Mouse (Mus musculus) right cerebral cortex, postnatal 36 days (tissue): ENCODE measurements at regions not wholly inside any gene's neighbourhood (a gene's known extent, or its start where the extent isn't known, plus 50 kb on each side); places are given as distances from the start of the nearest gene placed in this dataset.

ENCODE experiments used
- DNase-seq, 2 experiments: peaks; one replicate each; pipeline ENCODE4 v3.0.0; 2022; ENCODE audit warnings: low spot score in 2 of 2, mixed read lengths in 1 of 2

GRCm38 (mm10) chr12:68879425-68879824, 279.6 kb downstream of the Rps29 start:
- no peak for DNase-seq

- no peak for DNase-seq
Observed at GRCm38 (mm10) chr12:68871259-68871658, 287.7 kb downstream of the Rps29 start.

DNA sequence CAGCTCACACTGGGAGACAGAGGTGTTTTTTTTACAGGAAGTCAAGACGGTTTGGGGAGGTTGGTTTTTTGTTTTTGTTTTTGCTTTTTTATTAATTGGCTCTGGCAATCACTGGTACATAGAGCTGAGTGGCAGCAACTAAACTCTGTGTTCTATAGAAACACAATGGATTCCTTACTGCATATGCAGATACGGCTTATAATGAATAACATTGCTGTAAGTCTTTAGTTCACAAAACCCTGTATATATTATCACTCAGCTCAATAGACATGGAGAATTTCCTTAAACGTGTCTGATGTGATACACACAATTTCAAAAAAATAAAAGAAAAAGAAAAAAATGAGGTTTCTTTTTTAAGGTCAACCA, 296.0 kb downstream of the Rps29 start:
- DNase-seq, result no peak

DNA sequence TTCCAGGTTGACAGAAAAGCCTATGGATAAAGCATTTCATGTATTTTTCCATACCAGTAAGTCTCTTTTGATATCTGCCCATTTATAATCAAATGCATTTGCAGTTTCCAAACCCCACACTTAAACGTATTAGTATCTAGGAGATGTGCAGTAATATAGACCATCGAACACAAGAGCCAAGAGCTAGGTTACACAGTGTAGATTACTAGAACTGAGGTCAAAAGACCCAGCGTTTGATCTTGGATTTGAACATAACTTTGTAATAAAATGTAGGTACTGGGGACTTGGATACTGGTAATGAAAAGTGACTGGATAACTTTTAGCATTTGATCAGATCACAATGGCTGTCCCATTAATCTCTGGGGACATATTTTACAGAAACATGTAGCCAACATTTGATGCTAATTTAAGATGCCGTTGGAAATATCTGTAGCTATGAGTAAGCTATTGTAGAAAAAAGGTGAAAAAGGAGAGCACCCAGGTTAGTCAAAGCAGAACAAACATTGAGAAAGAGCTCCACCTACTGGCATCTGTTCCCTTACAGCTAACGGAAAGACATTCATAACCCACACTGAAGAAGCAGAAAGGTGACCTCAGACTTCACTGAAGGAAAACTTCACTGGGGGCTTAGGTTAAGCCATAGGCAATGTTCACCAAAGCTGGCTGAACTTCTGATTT, 296.5 kb downstream of the Rps29 start:
- peak in 1 of 2 experiments; percentile 7 for DNase-seq

- no peak for DNase-seq
Observed at GRCm38 (mm10) chr12:68860332-68860731, 298.7 kb downstream of the Rps29 start.

GRCm38 (mm10) chr12:68849616-68850140, 309.3 kb downstream of the Rps29 start:
- peak; percentile 4 to 7 for DNase-seq

GRCm38 (mm10) chr12:68840815-68841214, 318.2 kb downstream of the Rps29 start:
- no peak for DNase-seq

DNA sequence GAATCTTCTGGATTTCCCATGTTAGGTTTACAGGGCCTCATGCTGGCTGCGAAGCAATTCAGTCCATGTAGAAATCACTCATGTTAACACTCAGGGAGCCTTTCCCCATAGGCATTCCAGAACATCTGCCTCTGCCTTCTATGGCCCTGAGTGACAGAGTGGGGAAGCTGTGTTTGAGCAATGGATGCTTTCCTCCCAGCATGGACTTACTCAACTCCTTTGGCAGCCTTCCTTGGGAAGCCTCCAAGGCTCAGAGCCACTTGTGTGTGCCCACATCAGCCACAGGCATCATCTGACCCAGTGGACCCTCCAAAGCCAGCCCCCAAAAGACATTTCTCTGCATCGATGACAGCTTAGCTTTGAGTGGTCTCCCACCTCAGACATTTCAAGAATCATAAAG, 318.8 kb downstream of the Rps29 start:
- DNase-seq, result no peak

GRCm38 (mm10) chr12:68836023-68836422, 323.0 kb downstream of the Rps29 start:
- no peak for DNase-seq

- DNase-seq, result no peak
Observed at GRCm38 (mm10) chr12:68833914-68834313, 325.1 kb downstream of the Rps29 start.

GRCm38 (mm10) chr12:68829404-68829803, 329.6 kb downstream of the Rps29 start:
- DNase-seq, result no peak

DNA sequence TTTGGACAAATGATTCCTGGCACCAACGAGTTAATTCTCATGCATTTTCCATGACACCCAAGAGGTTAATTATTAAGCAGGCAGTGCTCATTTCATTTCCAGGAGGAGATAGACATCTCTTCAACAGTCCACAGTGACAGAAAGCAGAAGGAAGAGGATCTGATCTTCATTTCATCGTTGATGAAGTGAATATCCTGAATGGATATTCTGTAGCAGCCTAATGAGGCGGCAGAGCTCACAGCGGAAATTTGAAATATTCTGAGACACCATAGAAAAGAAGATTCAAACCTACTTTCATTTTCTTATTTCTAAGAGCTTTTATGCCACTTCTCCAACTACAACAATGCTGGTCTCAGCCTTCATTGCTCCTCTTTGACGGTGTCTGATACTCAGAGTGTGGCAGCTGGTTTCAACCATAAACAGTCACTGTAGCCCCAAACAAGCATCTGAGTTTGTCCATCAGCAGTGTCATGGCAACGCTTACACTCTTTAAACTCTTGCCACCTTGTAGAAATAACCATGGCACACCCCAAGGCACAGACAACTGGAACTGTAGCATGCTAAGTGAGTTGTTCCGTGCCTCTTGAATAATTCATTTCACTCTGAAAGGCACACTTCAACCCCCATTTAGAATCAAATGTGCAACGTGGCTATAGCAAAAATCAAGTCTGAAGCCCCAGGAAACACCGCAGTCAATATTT, 331.3 kb downstream of the Rps29 start:
- no peak for DNase-seq

DNA sequence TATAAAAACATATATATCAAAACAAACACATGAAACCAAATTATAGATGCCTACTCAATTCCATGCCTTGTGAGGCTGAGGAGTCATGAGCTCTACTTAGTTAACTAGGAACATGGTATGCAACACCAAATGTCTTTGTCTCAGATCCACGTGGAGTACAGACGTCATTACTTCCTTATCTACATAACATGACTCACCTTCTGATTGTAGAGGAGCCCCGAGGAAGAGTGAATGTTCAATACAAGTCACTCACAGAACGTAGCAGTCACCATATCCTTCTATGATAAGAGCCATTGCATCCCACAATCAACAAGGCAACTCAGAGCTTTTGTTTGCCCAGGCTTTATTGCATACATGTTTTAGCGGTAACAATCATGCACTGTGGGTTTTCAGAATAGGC, 364.6 kb downstream of the Rps29 start:
- DNase-seq, result no peak

GRCm38 (mm10) chr12:68783636-68784035, 375.4 kb downstream of the Rps29 start:
- DNase-seq, result no peak

GRCm38 (mm10) chr12:68775503-68775902, 383.5 kb downstream of the Rps29 start:
- no peak for DNase-seq

DNA sequence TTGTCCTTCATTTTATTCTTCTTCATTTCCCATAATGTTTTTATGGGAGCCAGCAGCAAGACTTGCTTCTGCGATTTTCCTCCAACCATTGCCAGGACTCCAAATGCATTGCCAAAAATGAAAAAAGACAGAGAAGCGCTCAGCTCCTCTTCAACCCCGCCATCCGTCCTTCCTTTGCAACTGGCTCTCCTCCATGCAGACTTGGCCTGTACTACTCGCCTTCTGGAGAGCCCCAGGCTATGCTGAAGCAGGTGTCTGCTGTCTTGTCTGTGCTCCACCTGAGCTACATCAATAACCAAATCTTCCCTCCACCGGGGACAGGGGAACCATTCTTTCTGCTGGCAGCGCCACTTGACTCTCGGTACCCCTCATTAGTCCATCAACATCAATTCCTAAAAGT, 384.2 kb downstream of the Rps29 start:
- no peak for DNase-seq

DNA sequence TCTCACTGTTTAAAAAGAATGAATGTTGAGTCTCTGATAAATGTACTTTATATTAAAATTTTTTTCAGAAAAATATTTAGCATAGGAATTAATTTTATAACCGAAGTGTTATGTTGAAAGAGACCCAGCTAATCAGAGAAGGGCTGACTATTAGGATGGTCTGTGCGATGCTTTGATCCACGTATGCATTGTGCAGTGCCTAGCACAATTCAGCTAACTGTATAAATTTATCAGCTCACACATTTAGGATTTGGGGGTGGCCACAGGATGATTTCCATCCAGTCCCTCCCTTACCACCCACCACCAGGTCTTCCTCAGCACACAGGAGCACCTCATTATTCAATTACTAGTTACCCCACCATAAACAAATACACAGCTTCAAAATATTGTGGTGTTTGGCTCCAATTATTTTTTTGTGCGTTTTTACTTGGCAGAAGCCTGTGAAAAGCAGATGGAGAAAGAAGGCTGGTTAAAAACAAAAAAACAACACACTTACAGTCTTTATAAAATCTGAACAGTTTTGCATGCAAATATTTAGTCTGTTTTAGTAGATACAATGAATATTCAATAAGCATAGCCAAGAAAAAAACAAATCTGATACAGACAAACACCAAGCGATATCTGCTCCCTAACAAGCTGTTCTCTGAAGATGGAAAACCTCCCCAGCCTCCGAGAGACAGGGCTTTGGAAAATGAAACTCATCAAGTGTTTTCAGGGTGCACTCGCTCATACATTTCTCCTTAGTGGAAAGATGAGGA, 400.5 kb downstream of the Rps29 start:
- no peak for DNase-seq

DNA sequence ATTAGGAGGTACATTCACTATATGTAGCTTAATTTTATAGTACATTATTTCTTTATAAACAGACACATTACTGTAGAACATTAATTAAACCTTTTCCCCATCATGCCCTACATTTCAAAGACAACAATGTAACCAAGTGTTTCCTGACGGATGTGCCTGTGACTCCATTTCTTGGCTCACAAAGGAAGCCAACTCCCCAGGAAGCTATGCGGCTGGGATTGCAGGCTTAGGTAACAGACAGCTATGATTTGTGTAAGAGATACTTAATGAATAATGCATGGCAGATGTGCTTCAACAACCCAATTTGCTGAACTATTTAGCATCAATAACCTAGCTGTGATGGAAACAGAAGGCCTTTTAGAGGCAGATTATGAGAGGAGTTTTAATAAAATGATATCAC, 430.1 kb downstream of the Rps29 start:
- no peak for DNase-seq

- DNase-seq, result no peak
Observed at GRCm38 (mm10) chr12:68718946-68719345, 440.0 kb downstream of the Rps29 start.

GRCm38 (mm10) chr12:68694275-68695267, 464.4 kb downstream of the Rps29 start:
- no peak for DNase-seq

DNA sequence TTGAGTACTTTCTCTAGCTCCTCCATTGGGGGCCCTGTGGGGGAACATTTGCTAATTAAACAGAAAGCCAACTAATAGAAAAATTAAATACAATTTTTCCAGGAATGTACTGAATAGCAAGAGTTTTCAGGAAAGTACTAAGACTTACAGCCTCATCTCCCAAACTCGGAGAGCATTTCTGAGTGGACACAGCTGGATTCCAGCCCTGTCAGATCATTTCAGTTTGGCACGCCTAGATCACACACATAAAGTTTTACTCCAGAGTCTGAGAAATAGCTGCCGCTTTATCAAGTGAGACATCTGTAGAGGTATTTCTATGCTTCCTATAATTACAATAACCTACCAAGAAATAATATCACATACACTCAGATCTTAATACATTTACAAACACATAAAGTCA, 470.7 kb downstream of the Rps29 start:
- DNase-seq, result no peak
